Mouse (Mus musculus): Measurements from ENCODE around the gene Rsl24d1. TPM values are rescaled to one million over a fixed set of nuclear protein-coding genes. Genes with fewer than 3 reads are reported as not detected.
A peak's percentile ranks its signal among the peaks of the same experiment; 100 is the strongest.
"Not testable (repeated sequence)": the region's sequence is repeated elsewhere in the genome, so short reads cannot be mapped to it uniquely, and the experiment has no call there.

The Rsl24d1 gene
- 10 to 100 TPM; 61.8 to 63.9 TPM for total RNA-seq (2021)
- long read RNA-seq, transcript Rsl24d1-201 (6 exons, 1,543 nt) = major isoform, 47 of 55 reads
- long read RNA-seq, partial matches to known transcripts = 0 of 55 reads
- long read RNA-seq, other reads (novel, unspliced or antisense) = 8 of 55 reads

- peak; percentile 89 to 96 for DNase-seq (ENCODE audit: low spot score in 2 of 2)
Observed at GRCm38 (mm10) chr9:73112919-73113906, at the start of gene Rsl24d1. TSS of gene Rsl24d1 (plus strand) at chr9:73113426.

DNA sequence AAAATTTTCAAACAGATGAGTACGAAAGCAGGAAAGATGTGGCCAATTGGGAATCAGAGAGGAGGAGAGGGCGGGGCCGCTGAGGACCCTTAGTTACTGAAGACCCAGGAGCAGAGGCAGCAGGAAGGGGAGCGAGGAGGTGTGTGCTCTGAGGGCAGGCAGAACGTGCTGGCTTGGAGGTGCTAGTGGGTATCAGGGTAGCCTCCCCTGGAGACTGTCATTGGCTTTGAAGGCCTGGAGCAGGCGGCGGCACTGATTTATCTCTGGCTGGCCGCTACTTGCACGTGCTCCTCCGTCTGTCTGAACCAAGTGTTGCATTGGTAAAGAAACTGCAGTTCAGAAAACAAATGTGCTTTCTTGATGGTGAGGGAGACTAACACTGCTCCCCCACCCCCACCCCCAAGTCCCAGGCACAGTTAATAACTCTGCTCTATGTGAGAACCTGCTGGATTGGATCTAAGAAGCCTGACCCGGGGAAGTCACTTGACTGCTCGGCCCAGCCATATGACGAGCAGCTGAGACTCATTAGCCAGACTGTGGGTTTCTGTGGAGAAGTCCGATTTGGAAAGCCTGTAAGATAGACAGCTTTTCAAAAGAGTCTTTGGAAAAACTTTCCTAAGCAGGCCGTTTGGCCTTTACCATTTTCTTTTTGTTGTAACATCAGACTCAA is 49.5 kb upstream of the Rsl24d1 start:
- no peak for DNase-seq (ENCODE audit: low spot score in 2 of 2)

DNA sequence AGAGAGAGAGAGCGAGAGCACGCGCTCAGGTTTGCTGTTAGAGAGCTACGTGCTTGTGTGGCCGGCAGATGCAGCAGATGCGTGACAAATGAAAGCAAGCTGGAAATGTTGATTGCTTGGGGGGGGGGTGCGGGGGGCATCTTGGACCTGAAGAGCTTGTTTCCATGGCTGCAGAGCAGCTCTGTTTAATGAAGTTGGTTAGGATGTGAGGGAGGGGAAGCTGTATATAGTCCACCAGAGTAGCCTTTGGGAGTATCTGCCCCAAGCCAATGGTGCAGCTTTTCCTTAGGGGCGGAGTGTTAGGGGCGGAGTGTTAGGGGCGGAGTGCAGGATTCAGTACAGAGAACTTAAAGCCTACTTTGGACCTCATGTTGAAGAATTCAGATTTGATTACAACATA is 46.1 kb upstream of the Rsl24d1 start:
- no peak for DNase-seq (ENCODE audit: low spot score in 2 of 2)

DNA sequence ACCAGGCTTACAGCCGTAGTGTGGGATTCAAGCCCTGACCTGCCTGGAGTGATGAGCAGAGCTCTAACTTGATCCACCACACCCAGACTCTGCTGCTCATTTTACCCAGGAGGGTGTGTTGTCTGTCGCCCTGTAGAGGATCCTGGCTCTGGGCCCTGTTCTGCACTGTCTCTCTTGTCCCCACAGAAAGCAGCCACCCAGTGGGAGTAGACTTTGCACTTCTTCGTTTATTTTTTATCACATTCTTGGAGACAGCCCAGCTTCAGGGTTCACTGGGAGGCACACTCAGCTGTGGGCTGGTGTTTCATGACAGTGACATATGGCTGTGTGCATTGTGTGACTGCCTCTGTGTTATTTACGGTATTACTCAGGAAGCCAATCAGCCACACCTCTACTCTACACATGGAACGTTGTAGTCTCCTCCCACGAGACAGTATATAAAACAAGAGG is 45.0 kb upstream of the Rsl24d1 start:
- peak; percentile 25 to 54 for DNase-seq (ENCODE audit: low spot score in 2 of 2)

DNA sequence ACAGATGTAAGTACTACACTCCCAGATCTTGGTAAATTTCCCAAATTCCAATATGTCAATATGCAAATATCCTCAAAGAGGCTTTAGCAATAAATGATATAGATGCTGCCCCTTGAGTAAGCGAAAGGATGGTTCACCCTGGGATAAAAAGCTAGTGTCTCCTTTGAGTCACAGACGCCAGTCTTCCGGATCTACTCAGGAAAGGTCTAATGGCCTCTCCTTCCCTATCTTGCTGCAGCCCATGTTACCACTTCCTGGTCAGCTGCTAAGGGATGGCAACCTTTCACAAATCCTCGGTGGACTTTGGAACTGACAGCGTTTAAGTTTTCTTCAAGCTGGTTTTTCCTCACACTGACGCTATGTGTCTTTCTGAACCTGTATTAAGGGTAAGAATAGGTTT is 44.5 kb upstream of the Rsl24d1 start:
- DNase-seq (ENCODE audit: low spot score in 2 of 2) = no peak

- DNase-seq (ENCODE audit: low spot score in 2 of 2) = no peak
Observed at GRCm38 (mm10) chr9:73070971-73071659, 42.1 kb upstream of the Rsl24d1 start.

DNA sequence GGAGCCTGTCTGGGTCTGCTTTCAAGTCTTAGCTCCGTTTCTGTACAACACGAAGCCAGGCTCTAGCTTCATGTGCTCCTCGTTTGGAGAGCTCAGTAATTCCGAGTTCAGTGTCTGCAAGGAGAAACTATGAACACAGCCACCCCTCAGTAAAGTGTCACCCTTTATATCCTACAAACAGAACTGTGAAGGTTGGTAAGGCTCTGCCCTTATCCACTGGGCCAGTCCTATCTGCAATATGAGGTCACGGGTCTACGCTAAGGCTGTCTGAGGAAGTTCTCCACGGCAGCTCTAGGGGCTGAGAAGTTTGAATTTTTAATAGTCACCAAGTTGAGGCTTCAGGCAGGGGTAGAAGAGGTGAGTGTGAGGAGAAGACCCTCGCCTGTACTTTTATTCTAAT is 40.8 kb upstream of the Rsl24d1 start:
- DNase-seq (ENCODE audit: low spot score in 2 of 2) = no peak

DNA sequence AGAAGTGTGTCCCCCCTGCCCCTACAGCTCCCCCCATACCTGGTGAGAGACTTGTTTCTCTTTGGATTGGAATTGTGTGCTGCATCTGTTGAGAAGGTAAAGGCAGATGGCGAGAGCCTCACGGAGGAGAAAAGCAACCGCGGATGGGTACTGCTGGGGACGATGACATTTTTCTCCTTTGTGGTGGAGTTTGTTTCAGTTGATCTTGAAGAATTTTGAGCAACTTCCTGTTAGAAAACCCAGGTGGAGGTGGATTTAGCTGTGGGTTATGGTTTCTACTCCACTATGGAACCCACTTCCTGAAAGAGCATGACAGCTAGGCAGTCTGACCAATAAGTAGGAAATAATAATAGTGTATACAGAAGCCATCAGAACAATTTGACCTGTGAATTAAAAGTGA is 40.1 kb upstream of the Rsl24d1 start:
- no peak for DNase-seq (ENCODE audit: low spot score in 2 of 2)

DNA sequence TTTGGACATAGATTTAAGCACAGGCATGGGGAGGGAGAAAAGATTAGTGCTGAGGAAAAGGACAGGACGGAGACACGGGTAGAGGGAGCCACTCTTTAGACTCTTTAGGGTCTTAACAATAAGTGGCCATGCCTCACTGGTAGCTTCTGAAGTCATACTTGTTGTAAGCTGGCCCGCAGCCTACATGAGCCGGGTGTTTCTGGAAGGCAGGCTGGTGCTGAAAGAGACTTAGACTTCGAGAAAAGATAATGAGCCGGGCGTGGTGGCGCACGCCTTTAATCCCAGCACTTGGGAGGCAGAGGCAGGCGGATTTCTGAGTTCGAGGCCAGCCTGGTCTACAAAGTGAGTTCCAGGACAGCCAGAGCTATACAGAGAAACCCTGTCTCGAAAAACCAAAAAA is 33.9 kb upstream of the Rsl24d1 start:
- not testable (repeated sequence) for DNase-seq (ENCODE audit: low spot score in 2 of 2)

DNA sequence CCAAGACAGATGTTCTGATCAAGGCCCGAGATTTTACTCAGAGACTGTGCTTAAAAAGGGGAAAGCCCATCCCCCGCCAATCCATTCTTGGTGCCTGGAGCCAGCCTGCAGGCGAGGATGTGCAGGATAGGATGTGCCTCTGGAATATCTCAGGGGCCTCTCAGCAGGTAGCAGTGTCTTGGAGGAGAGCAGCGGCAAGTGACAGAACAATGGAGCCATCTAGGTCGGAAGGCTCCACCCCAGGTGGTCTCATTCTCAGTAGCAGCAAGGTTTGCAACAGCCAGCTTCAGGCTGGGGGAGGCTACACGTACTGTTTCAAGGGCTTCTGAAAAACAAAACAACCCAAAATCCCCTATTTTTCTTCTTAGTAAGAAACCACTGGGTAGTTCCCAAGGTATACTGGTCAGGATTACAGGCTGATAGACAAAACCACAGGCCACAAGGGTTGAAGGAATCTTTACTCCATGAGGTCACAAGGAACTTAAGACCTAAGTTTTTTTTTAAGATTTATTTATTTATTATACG is 33.4 kb upstream of the Rsl24d1 start:
- DNase-seq (ENCODE audit: low spot score in 2 of 2) = no peak

DNA sequence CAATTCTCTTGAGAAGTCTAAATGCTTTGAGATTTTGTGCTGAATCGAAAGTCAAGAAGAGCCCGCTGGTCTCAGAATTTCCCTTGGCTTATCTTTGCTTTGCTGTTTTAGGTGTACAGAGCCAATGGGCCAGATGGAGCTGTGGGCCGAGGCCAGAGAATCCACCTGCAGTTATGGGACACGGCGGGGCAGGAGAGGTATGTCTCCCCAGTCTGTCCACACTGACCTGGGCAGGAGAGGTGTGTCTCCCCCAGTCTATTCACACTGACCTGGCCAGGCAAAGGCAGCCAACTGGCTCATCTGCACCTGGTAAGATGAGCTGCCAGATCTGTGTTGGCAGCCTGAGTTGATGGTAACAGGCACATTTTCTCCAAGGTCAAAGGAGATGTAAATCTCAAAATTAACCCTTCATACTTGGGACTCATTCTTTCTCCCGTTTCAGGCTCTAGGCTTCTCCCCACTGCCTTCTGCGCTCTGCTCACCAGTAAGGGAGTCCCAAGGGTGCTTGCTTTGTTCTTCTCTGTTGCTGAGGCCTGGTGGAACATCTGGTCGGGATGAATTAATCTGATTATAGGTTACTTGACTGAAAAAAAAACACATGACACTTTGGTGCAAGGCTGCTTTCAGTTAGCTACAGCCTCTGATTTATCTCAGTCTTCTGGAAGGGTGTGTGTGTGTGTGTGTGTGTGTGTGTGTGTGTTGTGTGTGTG is 30.8 kb upstream of the Rsl24d1 start:
- DNase-seq (ENCODE audit: low spot score in 2 of 2) = no peak

GRCm38 (mm10) chr9:73083956-73084355 is 29.3 kb upstream of the Rsl24d1 start:
- no peak for DNase-seq (ENCODE audit: low spot score in 2 of 2)

- DNase-seq (ENCODE audit: low spot score in 2 of 2) = no peak
Observed at GRCm38 (mm10) chr9:73085845-73086244, 27.4 kb upstream of the Rsl24d1 start.

DNA sequence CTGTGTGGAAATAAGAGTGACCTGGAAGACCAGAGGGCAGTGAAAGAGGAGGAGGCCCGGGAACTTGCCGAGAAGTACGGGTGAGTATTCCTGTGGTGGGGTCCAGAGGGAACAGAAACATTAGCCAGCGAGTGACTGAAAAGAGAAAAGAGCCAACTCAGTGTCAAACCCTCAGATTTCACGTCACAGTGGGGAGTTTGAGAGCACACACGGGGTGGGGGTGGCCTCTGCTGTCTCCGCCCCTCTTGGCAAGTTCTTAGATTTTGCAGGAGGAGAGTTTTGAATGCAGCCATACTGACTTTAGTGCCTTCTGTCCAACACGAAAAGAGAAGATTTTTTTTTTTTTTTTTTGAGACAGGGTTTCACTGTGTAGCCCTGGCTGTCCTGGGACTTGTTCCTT is 26.1 kb upstream of the Rsl24d1 start:
- no peak for DNase-seq (ENCODE audit: low spot score in 2 of 2)

DNA sequence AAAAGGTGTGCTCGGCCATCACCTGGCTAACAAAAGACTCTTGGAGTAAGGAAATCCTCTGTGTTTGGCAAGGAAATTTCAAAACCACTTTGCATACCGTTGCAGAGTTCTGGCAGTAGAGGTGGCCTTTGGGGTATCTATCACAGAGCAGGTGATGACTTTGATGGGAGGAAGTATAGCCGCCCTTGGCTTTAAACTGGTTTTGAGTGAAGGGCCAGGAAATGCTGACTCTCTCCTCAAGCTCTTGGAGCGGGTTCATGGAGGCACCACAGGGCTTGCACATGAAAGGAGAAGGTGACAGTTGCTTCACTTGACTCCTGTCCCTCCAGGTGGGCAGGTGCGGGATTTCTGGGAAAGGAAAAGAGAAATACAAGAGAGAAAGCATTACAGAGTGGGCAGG is 25.6 kb upstream of the Rsl24d1 start:
- no peak for DNase-seq (ENCODE audit: low spot score in 2 of 2)

DNA sequence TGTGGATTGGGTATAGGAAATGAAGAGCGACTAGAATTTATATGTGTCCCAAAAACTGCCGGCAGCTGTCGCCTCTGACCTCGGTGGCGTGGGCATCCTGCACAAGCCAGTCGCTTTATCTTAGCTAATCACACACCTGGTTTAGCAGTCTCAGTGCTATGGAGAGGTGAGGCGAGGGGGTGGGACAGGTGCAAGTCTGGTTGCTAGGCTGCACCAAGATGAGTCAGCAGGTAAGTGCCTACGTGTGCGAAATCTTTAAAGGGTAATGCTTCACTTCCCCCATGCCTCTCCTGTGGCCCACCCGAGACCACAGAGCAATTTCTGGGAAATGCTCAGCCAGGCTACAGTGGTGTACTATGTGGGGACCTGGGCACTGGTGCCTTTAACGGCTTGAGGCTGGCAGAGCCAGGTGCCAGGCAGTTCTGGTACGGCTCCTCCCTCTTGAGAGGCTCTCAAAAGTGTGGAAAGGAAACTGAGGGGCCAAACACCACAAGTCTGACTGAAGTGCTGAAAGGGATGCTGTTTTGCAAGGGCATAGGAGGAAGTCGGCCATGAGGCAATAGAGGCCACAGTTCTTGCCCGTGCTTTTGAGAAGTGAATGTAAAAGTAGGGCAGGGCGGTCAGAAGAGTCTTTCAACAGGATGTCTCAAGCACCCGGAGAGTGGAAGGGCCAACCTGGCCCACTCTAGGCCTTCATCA is 23.9 kb upstream of the Rsl24d1 start:
- DNase-seq (ENCODE audit: low spot score in 2 of 2) = no peak

GRCm38 (mm10) chr9:73090121-73090520 is 23.1 kb upstream of the Rsl24d1 start:
- no peak for DNase-seq (ENCODE audit: low spot score in 2 of 2)

DNA sequence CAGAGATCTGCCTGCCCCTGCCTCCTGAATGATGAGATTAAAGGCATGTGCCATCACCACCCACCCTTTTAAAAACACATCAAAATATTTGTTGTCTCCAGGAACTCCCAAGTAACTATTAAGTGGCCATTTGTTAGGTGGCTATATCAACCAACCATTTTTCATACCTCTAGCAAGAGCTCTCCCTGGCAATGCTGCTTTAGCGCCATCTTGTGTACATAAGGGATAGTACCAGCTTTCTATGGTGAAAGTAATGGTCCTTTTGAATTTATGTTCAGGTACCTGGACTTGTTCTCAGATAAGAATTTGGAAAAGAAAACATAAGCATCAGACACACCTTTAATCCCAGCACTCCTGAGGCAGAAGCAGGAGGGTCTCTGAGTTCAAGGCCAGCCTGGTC is 21.5 kb upstream of the Rsl24d1 start:
- DNase-seq (ENCODE audit: low spot score in 2 of 2) = peak in 1 of 2 experiments; percentile 75

DNA sequence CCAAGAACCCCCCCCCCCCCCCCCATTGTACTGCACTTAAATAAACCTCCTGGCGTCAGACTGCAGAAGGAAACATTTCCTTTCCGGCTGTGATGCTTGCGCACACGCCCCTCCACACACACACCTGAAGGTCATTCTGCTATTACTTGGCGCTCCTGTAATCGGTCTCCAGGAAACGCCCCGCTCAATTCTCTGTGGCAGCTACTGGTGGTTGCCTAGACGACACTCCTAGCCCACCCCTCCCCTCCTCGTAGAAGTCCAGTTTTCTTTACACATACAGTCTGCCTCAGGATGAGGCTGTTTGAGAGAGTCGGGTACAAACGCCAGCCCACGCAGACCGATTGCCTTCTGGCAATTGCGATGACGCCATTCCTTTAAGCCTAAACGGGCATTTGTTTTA is 18.6 kb upstream of the Rsl24d1 start:
- DNase-seq (ENCODE audit: low spot score in 2 of 2) = peak in 1 of 2 experiments; percentile 46

GRCm38 (mm10) chr9:73097898-73098297 is 15.3 kb upstream of the Rsl24d1 start:
- no peak for DNase-seq (ENCODE audit: low spot score in 2 of 2)

Data from layer of hippocampus, adult 18-20 months (tissue).